Mouse (Mus musculus) gastrocnemius, postnatal 10 days (tissue): Measurements from ENCODE around the gene Timm22. TPM values are rescaled to one million over a fixed set of nuclear protein-coding genes. Genes with fewer than 3 reads are reported as not detected.
A peak's percentile ranks its signal among the peaks of the same experiment; 100 is the strongest.

Experiments
- DNase-seq: peaks from one replicate; pipeline ENCODE4 v3.0.0; 2021; ENCODE audit warnings: mixed read lengths
- total RNA-seq, 2 experiments: library from RNA; stranded (reverse); gene quantifications; 2 replicates each; pipeline ENCODE4 v1.2.3; 2021

Gene Timm22
- total RNA-seq, 2 experiments from 2014 or later, result 40.1 to 55.2 TPM

GRCm38 (mm10) chr11:76436009-76436408 is 29.3 kb downstream of the Timm22 start:
- DNase-seq, result peak; percentile 59

- peak; percentile 64 for DNase-seq
Measured at GRCm38 (mm10) chr11:76436864-76437437, 30.2 kb downstream of the Timm22 start.

- no peak for DNase-seq
Measured at GRCm38 (mm10) chr11:76439666-76440065, 32.9 kb downstream of the Timm22 start.

GRCm38 (mm10) chr11:76445459-76445858 is 38.7 kb downstream of the Timm22 start:
- DNase-seq, result no peak

GRCm38 (mm10) chr11:76446251-76446650 is 39.5 kb downstream of the Timm22 start:
- no peak for DNase-seq

- DNase-seq, result peak; percentile 68
Measured at GRCm38 (mm10) chr11:76449520-76450201, 42.9 kb downstream of the Timm22 start.

GRCm38 (mm10) chr11:76450202-76450561 is 43.4 kb downstream of the Timm22 start:
- DNase-seq, result no peak

GRCm38 (mm10) chr11:76454492-76454891 is 47.7 kb downstream of the Timm22 start:
- peak; percentile 86 for DNase-seq

GRCm38 (mm10) chr11:76456233-76456632 is 49.5 kb downstream of the Timm22 start:
- peak; percentile 89 for DNase-seq

GRCm38 (mm10) chr11:76456897-76457296 is 50.1 kb downstream of the Timm22 start:
- no peak for DNase-seq

- DNase-seq, result no peak
Measured at GRCm38 (mm10) chr11:76458730-76459129, 52.0 kb downstream of the Timm22 start.

GRCm38 (mm10) chr11:76459489-76459888 is 52.7 kb downstream of the Timm22 start:
- DNase-seq, result no peak

- DNase-seq, result no peak
Measured at GRCm38 (mm10) chr11:76461201-76461600, 54.4 kb downstream of the Timm22 start.

GRCm38 (mm10) chr11:76461696-76462095 is 54.9 kb downstream of the Timm22 start:
- no peak for DNase-seq

GRCm38 (mm10) chr11:76465879-76466278 is 59.1 kb downstream of the Timm22 start:
- no peak for DNase-seq

Other genes starting within 250 kb of the Timm22 start
- 10 to 100 TPM; 27.3 TPM for gene Vps53, start 227.3 kb upstream of the Timm22 start, total RNA-seq
- 1 to 10 TPM; 5.5 to 6.5 TPM for gene Fam57a, start 227.3 kb upstream of the Timm22 start, total RNA-seq
- gene Dbil5, start 189.3 kb upstream of the Timm22 start, total RNA-seq, result not detected
- 1 to 10 TPM; 3.0 to 5.0 TPM for gene Gemin4, start 189.3 kb upstream of the Timm22 start, total RNA-seq
- 10 to 100 TPM; 12.8 to 13.2 TPM for gene Mrm3, start 163.2 kb upstream of the Timm22 start, total RNA-seq
- 10 to 100 TPM; 34.3 to 46.2 TPM for gene Glod4, start 163.2 kb upstream of the Timm22 start, total RNA-seq
- 10 to 100 TPM; 37.3 to 38.0 TPM for gene Nxn, start 7.8 kb upstream of the Timm22 start, total RNA-seq
- 10 to 100 TPM; 23.9 to 27.0 TPM for gene Abr, start 215.4 kb downstream of the Timm22 start, total RNA-seq